Mouse (Mus musculus) CD4-positive helper T cell, adult 2 months (primary cell): ENCODE measurements around the gene Gm5416.
"Not testable (repeated sequence)": the region's sequence is repeated elsewhere in the genome, so short reads cannot be mapped to it uniquely, and the experiment has no call there.

Experiments used
- DNase-seq: peaks from one replicate; pipeline ENCODE4 v3.0.0-alpha.2; 2012; ENCODE audit warnings: low read depth, missing footprints, low spot score

The Gm5416 gene

DNA sequence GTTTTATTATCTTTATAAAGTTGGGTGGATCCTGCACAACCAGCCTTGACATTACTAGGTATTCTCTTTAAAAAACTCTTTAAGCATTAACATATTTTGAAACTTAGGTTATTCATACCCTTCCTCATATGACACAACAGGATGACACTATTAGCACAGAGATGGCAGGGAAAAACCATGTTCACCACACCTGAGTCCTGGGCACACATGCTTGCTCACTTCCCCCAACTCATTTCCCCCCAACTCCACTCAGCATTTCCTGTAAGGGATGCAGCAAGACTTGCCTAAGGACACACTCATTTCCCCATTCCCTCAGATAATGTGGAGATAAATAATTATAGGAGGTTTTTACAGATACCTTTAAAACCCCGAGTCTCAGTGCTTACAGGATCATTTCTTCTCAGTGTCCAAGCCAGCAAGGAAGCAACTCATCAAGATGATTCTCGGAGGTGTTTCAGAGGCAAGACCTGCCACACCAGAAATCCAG, at the start of gene Gm5416:
Gene Gm5416 (plus strand): TSS at position 437 of the 487 bp plus-strand sequence.
- no peak for DNase-seq

DNA sequence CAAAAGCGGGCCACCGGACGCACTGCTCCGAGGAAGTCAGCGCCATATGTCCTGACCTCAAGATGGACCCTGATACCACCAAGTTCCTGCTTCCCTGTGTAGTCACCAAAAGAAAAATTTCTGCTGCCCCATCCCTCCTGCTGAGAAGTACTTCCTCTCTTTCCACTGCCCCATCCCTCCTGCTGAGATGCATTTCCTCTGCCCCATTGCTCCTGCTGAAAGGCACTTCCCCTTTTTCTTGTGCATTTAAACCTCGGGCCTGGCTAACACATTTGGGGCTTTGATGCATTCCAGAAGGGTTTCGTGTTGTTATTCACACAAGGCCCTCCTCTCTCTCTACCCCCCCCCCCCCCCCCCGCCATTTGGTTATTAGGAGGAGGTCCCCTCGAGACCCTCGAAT, 42.4 kb upstream of the Gm5416 start:
- not testable (repeated sequence) for DNase-seq

DNA sequence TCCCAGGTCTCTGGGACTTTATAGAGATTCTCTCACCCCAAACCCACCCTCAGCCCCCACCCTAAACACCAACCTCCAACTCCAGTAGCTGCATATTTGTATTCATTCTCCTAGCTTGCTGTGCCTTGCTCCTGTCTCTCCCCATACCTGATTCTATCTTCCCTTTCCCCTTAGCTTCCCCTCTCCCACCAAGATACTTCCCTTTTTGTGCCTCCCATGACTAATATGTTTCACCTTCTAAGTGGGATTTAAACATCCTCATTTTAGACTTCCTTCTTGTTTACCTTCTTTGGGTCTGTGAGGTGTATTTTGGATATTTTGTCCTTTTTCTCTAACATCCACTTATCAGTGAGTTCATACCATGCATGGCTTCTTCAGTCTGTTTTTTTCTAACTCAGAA, 34.1 kb upstream of the Gm5416 start:
- DNase-seq: no peak

DNA sequence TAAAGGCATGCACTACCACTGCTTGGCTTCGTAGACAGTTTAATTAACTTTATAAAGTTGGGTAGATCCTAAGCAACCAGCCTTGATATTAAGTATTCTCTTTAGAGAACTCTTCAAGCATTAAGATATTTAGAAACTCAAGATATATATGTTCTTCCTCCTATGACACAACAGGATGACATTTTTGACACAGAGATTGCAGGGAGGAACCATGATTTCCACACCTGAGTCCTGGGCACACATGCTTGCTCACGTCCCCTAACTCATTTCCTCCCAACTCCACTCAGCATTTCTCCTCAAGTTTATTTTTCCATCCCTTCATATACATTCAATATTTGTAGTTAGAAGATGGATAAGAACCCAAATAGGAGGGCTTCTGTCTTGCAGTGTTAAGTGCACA, 30.3 kb upstream of the Gm5416 start:
- no peak for DNase-seq

DNA sequence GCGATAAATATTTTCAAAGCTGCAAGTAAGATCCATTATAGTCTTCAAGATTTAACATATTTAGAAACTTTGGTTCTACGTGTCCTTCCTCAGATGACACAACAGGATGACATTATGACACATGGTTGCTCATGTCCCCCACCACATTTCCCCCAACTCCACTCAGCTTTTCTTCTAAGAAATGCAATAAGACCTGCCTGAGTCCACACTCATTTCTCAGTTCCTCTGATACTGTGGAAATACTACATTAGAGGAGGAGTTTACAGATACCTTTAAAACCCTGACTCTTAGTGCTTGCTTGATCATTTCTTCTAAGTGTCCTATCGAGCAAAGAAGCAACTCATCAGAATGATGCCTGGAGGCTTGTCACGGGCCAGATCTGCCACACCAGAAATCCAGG, 26.3 kb upstream of the Gm5416 start, which contains the start of gene Gm5483:
Gene Gm5483 (plus strand): TSS at position 301 of the 400 bp plus-strand sequence.
- DNase-seq: not testable (repeated sequence)

DNA sequence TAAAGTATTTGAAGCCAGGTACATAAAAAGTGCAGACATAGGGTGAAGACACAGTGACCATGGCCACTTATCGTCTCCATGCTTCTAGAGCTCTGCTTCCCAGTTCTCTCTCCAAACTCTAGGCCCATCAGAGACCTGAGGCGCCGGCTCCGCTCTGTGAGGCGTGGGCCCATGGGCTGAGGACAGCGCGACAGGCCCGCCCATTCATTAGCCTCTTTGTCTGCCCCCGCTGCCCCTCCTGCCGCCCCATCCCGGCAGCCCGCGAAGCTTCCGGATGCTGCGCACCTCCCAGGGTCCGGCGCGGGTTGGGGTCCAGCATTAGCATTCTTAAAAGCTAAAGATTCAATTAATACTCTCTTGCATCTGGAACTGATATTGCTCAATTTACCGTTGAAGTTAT, 11.0 kb upstream of the Gm5416 start:
- DNase-seq: no peak

DNA sequence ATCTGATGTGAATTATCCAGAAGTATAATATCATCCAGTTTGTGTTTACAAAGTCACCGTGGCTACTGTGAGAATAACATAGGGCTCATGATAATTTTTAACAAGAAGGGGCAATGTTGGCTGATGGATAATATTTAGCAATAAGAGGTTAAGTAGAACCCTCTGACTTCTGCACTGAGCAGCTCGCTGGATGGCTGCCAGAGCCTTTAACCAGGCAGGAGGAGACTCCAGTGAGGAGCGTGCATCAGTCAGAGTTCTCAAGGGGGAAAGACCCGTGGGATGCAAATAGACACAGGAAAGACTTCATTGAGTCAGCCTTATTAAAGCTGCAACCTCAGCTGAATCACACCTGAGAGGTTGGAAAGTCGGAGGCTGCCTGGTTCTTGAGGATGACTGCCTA, 6.4 kb upstream of the Gm5416 start:
- DNase-seq: no peak

DNA sequence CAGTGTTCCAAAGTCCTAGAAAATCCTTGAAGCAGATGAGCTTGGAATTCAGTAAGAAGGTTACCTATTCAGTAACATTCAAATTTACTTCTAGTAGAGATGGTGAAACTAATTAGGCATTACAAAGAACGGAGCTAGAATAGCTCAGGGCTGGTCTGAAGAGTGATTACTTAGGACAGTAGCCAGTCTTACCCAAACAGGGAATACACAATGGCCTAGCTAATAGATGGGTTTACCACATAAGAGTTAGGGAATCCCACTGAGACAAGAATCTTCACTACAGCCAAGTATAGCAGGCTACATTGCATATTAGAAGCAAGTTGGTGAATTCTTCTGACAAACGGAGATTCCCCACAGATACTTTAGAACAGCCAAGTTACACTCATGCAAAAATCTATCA, 4.5 kb upstream of the Gm5416 start:
- DNase-seq: not testable (repeated sequence)

DNA sequence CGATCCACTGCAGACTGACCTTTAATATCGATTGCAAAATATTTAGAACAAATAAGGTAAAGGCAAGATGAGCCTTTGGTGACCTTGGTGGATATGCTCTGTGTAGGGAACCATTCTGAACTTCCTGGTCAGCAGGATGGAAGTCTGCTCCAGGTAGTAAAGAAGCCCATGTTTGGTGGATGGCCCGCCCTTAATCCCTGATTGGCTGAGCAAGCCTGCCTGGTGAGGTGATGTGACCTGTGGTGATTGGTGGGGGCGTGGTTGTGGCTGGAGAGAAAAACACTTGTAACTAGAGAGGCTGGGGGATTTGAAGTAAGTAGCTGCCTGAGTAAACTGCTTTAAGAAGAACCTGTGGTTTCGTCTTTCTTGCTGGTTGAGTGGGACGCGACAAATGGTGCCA, 11.0 kb downstream of the Gm5416 start, which contains the start of gene 2010005H15Rik:
Gene 2010005H15Rik (plus strand): TSS at position 301 of the 400 bp plus-strand sequence.
- DNase-seq: not testable (repeated sequence)

DNA sequence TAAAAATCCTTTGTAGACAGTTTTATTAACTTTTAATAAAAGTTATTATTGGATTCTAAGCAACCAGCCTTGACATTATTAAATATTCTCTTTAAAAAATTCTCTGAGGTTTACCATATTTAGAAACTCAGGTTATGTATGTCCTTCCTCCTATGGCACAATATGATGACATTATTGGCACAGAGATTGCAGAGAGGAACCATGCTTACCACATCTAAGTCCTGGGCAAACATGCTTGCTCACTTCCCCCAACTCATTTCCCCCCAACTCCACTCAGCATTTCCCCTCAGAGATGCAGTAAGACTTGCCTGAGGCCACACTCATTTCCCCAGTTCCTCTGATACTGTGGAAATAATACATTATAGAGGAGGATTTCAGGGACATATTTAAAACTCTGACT, 50.4 kb downstream of the Gm5416 start:
- not testable (repeated sequence) for DNase-seq
